Mouse (Mus musculus): ENCODE data around the gene Gm6020. TPM values are rescaled to one million over a fixed set of nuclear protein-coding genes. Genes with fewer than 3 reads are reported as not detected.

Gene Gm6020
- total RNA-seq, 2 experiments from 2014 or later, result not detected

- intact Hi-C loops (cut with DNase I), result loop anchor here (10.0 kb wide), 1 partner anchor 340 kb away; the partner anchor contains the start of gene Grk5
- no peak for TF ChIP-seq CTCF (IDR thresholded peaks at IDR 0.05)
- peak; percentile 13 to 15 for DNase-seq (ENCODE audit: extremely low spot score in 1 of 2, low spot score in 2 of 2)
- H3K4me3 ChIP-seq, result peak overlapping the region; percentile 67
- H3K27ac ChIP-seq, result no peak overlapping the region
Measured at GRCm38 (mm10) chr19:61224678-61225525, 41.2 kb downstream of the Gm6020 start.

DNA sequence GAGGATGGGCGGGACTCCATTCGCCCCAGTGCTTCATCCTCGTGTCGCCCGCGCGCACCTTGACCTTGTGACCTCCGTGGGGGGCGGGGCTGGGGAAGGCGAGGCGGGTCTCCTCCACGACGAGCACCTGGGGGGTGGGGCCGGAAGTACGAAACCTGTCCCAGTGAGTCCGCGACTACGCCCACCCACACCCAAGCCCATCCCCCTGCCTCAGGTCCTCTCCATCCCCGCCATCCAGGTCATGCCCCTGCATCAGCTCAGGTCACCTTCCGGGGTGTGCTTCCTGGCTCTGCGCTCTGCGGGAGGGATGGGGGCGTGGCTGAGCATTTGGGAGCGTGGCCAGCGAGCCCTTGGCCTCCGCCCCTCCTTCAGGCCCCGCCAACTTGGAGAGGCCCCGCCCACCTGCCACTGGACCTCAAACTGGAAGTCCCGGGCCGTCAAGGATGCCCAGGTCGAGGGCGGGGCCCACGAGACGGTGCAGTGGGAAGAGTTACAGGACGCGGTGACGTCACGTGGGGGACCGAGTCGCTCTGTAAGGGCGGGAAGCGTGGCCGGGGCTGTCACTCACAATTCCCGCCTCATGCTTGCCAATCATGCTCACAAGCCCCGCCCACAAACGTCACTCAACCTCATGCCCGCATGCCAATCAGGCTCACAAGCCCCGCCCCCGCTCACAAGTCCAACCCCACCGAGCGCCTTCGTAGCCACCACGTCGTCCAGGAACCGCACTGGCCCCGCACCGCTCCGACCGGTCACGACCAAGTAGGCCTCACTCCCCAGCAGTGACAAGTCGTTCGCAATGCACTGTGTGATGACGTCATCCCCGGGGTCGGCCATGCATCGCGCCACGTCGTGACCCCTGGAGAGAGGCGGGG, 42.1 kb downstream of the Gm6020 start:
- H3K4me3 ChIP-seq, result peak overlapping the region; percentile 67
- intact Hi-C loops (cut with DNase I), result loop anchor here (10.0 kb wide), 1 partner anchor 341 kb away; the partner anchor contains the start of gene Grk5
- peak overlapping the region; percentile 84 for H3K27ac ChIP-seq
- DNase-seq (ENCODE audit: extremely low spot score in 1 of 2, low spot score in 2 of 2), result peak; percentile 83 to 88
- TF ChIP-seq CTCF (IDR thresholded peaks at IDR 0.05), result no peak

GRCm38 (mm10) chr19:61226401-61226927, 42.8 kb downstream of the Gm6020 start:
- Histone ChIP-seq H3K27ac (peak overlapping the region; percentile 84), H3K4me3 (peak overlapping the region; percentile 67)
- peak; percentile 78 to 83 for DNase-seq (ENCODE audit: extremely low spot score in 1 of 2, low spot score in 2 of 2)
- intact Hi-C loops (cut with DNase I), result loop anchor here (10.0 kb wide), 1 partner anchor 342 kb away; the partner anchor contains the start of gene Grk5
- no peak for TF ChIP-seq CTCF (IDR thresholded peaks at IDR 0.05)

GRCm38 (mm10) chr19:61226928-61227854, 43.5 kb downstream of the Gm6020 start:
- Histone ChIP-seq H3K4me3 (peak overlapping the region; percentile 67), H3K27ac (peak overlapping the region; percentile 84)
- no peak for TF ChIP-seq CTCF (IDR thresholded peaks at IDR 0.05)
- intact Hi-C loops (cut with DNase I), result loop anchor here (10.0 kb wide), 1 partner anchor 342 kb away; the partner anchor contains the start of gene Grk5
- peak; percentile 85 to 89 for DNase-seq (ENCODE audit: extremely low spot score in 1 of 2, low spot score in 2 of 2)

DNA sequence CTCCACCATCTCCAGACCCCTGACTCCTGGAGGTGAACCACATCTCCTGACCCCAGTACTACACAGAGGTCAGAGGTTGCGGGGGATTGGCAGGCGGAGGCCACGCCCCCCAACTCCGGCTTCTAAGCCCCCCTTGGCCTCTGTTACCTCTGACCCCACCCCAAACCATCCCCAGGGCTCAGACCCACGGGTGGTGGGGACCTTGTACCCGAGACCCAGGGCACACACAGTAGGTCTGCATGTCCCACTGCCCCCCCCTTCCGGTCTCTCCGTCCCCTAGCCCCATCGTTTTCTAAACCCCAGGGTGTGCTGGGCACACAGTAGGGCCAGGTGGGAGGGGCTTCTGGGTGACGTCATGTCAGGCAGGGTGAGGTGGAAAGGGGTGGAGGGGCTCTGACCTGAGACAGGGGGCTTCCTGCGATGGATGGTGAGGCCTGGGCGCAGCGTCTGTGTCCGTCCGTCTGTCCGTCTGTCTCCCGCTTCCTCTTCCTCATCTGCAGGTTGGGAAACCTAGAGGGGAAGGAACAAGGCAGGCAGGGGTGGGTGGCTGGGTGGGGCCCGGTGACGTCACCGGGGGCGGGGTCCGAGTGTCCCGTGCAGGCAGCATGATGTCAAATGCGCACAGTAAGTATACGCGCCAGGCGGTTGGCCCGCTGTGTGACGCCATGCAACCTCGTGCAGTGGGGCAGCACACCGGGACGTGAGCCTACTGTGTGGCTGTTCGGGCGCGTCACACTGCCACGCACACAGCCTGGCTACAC, 44.4 kb downstream of the Gm6020 start, which contains the start of gene Csf2ra:
Gene Csf2ra, minus strand, starts transcription at position 489 of the 761 bp plus-strand sequence.
- intact Hi-C loops (cut with DNase I), result loop anchor here (10.0 kb wide), 1 partner anchor 343 kb away; the partner anchor contains the start of gene Grk5
- Histone ChIP-seq H3K4me3 (peak within 1 kb of the TSS; percentile 67), H3K27ac (peak within 1 kb of the TSS; percentile 84)
- TF ChIP-seq CTCF (IDR thresholded peaks at IDR 0.05), result no peak
- peak in 1 of 2 experiments; percentile 26 for DNase-seq (ENCODE audit: extremely low spot score in 1 of 2, low spot score in 2 of 2)

Other genes with a start within 250 kb of the Gm6020 start
- gene Zfp950, start 43.0 kb upstream of the Gm6020 start, total RNA-seq (2021), result 10 to 100 TPM; 36.5 to 42.5 TPM
- gene Gm7102, start 7.6 kb upstream of the Gm6020 start, total RNA-seq (2021), result under 1 TPM in 1 of 2 experiments, not detected in 1; 0.25 TPM
- gene Csf2ra, start 44.5 kb downstream of the Gm6020 start, total RNA-seq (2021), result 10 to 100 TPM; 35.0 to 44.4 TPM
- gene Gm21060, start 113.2 kb downstream of the Gm6020 start, total RNA-seq (2021), result not detected

Measured in left cerebral cortex, adult 2 months (tissue).